Mouse (Mus musculus) ZHBTc4 (cell line): ENCODE results near the gene Col24a1.

Experiments
- DNase-seq: peaks from one replicate; pipeline ENCODE4 v3.0.0-alpha.2; 2011; ENCODE audit warnings: low read depth, low spot score

The Col24a1 gene

GRCm38 (mm10) chr3:145353951-145354350, 61.7 kb downstream of the Col24a1 start:
- DNase-seq: no peak

DNA sequence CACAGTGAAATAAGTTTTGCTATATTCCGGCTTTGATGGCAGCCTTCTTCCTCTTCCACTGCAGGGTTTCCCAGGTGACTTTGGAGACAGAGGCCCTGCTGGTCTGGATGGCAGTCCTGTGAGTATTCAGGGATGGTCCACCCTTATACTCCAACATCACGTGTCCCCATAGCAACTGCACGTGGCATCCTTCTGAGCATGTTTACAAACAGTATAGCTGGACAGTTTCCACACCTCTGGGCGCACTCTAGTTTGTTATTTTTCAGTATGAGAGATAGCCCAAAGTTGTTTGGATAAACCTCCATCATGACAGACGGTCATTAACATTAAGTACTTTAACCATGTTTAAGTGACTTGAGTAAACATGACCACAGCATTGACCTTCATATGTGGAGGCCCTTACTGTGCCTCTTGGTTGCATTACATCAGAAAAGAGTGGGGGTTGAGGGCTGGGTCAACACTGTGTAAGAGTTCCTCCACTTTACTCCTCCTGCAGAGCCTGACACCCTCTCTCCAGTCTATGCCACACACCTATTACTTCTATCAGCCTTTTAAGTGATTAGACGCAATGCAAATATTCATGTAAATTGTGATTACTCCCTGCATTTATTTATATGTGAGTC, 64.7 kb downstream of the Col24a1 start:
- no peak for DNase-seq

GRCm38 (mm10) chr3:145365227-145365626, 73.0 kb downstream of the Col24a1 start:
- peak; percentile 23 for DNase-seq

GRCm38 (mm10) chr3:145367176-145367717, 75.0 kb downstream of the Col24a1 start:
- DNase-seq: no peak

- no peak for DNase-seq
Measured at GRCm38 (mm10) chr3:145376298-145376697, 84.0 kb downstream of the Col24a1 start.

- DNase-seq: no peak
Measured at GRCm38 (mm10) chr3:145383095-145383494, 90.8 kb downstream of the Col24a1 start.

- DNase-seq: no peak
Measured at GRCm38 (mm10) chr3:145386434-145386833, 94.2 kb downstream of the Col24a1 start.

DNA sequence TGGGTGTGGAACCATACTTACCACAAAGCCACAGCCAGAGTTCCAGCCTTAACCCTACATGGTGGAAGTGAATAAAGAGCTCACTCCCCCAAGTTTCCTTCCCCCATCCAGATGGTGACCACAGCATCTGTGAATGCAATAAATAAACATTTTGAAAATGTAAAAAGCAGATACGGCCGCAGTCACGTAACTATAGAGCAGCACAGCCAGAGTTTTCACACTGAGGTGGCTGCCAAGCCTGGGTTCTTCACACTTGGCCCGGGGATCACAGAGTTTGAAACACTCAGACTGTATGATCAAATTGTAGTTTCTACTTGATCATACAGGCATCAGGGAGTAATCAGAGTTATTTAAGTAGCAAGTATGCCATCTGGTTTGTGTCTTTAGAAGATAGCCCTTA, 98.4 kb downstream of the Col24a1 start:
- no peak for DNase-seq

DNA sequence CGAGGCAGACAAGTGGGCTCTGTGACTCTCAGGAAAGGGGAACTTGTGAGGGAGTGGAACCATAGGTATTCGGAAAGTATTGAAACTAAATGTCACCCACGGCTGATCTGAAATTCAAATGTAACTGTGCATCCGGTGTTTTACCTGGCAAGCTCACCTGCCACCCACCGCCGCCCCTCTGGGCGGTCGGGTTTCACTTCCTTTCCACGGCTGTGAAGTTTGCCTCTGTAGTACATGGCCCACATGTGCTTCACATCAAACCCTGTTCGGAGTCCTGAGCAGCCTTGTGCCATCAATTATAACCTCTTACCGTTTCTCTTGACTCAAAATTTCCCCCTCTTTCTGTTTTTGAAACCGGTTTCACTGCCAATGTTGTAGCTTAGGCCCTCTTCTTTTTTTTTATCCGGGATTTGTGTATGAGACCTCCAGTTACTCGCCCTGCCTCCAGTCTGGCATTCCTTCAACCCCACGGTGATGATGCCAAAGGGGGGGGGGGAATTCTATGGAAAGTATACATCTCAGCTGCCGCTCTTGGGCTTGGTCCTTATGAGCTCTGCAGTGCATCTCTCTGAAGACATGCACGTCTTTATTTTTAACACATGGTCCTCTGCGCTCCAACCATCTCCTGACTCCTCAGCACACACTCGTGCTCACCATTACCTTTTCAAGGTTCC, 99.9 kb downstream of the Col24a1 start:
- peak; percentile 4 for DNase-seq

- DNase-seq: no peak
Measured at GRCm38 (mm10) chr3:145399173-145399572, 106.9 kb downstream of the Col24a1 start.

GRCm38 (mm10) chr3:145402257-145402656, 110.0 kb downstream of the Col24a1 start:
- DNase-seq: no peak

DNA sequence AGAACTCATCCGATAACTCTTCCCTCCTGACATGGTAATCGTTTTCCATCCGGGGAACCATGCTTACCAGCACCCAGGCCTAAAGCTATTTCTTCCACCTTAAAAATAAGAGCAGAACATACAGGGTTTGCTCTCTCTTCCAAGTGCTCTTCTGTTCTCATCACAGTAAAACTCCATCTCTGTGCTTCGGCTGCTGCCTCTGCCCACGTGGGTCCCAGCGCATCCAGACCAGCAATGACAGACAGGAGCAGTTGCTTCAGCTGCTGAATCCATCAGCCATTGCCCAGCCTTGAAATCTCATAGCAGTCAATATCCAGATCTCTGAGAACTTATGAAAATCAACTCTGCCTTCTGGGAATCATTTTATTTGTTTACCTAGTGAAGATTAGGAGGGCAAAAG, 110.7 kb downstream of the Col24a1 start:
- no peak for DNase-seq

GRCm38 (mm10) chr3:145408045-145408444, 115.8 kb downstream of the Col24a1 start:
- peak; percentile 69 for DNase-seq

GRCm38 (mm10) chr3:145412137-145412536, 119.9 kb downstream of the Col24a1 start:
- peak; percentile 72 for DNase-seq

- DNase-seq: no peak
Measured at GRCm38 (mm10) chr3:145414362-145414761, 122.1 kb downstream of the Col24a1 start.

- DNase-seq: no peak
Measured at GRCm38 (mm10) chr3:145417809-145418208, 125.5 kb downstream of the Col24a1 start.

GRCm38 (mm10) chr3:145420421-145420820, 128.1 kb downstream of the Col24a1 start:
- DNase-seq: no peak

DNA sequence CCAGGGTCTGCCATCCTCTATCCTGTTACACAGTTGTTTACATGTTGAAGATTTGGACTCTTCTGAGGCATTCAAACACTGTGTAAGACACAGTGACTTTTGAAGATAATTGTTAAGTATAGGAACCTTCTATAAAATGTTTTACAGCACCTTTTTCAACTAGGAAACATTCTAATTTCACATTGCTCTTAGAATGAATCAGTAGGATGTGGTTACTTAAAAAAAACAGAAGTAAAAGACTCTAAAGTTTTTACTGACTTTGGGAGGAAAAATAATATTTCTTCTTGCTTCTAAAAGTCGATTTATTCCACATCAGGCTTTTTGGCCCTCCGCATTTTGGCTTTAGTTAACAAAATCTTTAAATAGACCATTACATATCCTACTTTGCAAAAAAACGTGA, 129.8 kb downstream of the Col24a1 start:
- DNase-seq: no peak

- DNase-seq: no peak
Measured at GRCm38 (mm10) chr3:145438352-145438751, 146.1 kb downstream of the Col24a1 start.

- DNase-seq: no peak
Measured at GRCm38 (mm10) chr3:145439086-145439485, 146.8 kb downstream of the Col24a1 start.

DNA sequence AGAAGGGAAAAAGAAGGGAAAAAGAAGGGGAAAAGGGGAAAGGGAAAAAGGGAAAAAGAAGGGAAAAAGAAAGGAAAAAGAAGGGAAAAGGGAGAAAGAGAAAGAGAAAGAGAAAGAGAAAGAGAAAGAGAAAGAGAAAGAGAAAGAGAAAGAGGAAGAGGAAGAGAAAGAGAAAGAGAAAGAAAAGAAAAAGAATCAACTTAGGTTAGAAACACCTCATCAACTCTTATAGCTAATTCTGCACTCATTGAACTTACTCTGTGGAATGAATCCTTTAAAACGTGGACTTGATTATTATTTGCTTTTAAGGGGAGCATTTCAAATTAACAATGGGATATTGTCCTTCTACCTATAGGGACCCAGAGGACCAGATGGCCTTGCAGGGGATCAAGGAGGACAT, 148.7 kb downstream of the Col24a1 start:
- DNase-seq: no peak

DNA sequence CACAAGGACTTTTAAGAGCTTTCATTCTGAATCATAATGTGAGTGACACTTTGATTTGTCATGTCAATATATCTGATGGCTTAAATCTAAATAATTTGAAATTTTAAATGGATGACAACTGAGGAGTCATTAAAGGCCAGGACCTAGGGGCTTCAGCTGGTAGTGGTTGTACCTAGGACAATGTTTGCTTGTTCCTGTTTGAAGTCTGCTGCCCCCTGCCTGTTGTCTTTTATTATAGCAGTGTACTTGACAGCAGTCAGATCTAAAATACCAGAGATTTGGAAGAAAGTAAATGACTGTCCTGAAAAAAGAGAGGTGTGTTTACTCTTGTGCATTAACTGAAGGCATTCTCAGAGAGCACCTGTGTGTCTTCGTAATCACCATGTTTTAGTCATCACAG, 150.0 kb downstream of the Col24a1 start:
- DNase-seq: peak; percentile 32

DNA sequence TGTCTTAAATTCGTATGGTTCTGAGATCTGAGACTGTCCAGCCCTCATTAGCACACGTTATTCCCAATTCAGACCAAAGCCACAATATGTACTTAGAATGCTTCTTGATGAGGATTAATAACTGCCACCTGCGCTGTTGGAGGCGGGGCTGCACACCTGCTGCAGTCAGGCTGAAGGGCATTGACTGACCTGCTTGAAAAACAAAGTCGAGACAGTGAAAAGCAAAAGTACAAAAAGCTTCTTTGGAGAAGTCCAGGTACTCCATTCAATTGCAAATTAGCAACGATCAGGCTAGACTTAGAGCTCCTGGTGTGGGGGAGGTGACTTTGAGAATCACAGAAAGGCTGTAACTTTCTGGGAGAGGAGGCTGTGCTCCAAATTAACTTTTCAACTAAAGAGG, 150.9 kb downstream of the Col24a1 start:
- DNase-seq: peak; percentile 57
